Mouse (Mus musculus) ES-E14 (cell line): ENCODE results near the gene Tbc1d30.

Experiments used
- HCFC1 ChIP-seq: IDR thresholded peaks from 2 replicates; pipeline ENCODE4 v1.6.1; 2012; ENCODE audit warnings: low read length, inconsistent platforms, borderline replicate concordance; ENCODE audit not compliant: insufficient read depth
- MAFK ChIP-seq: IDR thresholded peaks from 2 replicates; pipeline ENCODE4 v1.6.1; 2014; ENCODE audit warnings: mild to moderate bottlenecking, low read depth, low read length, inconsistent platforms; ENCODE audit not compliant: insufficient read depth
- ZC3H11A ChIP-seq: IDR thresholded peaks from 2 replicates; pipeline ENCODE4 v1.6.1; 2012; ENCODE audit warnings: low read depth, mild to moderate bottlenecking, inconsistent platforms, low read length, borderline replicate concordance

DNA sequence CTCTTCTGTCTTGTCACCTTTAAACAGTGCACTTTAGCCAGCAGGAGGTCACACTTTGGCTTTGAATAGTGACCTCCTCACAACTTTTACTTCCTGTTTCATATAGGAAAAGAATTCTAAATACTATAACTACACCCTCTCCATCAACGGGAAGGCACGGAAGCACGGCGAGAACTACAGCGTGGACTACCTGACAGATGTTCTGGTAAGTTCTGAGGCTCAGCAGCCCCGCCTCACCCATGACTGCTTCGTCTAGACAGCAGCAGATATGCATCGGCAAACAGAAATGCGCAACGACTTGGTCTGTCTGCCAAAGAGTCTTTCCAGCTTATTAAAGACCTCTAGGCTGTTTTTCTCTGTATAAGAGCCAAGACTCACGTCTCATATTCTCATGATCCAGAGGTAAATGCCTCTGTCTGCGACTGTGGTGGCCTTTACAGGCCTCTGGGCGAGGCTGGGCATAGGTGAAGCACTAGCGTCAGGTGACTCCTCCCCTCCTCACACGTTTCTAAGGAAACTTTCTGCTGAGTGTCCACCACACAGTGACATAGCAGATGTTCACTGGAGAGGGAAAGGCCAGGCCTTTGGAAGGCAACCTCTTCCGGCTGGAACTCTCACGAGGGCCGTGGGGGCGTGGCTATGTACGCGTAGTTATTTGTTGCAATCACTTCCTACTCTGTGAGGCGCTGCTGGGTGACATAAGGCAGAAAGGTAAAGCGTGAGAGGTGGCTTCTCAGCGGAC lies 25.6 kb upstream of the Tbc1d30 start:
- TF ChIP-seq MAFK, result no peak
- TF ChIP-seq ZC3H11A, result no peak
- no peak for TF ChIP-seq HCFC1
